Mouse (Mus musculus) regulatory T cell (primary cell): ENCODE results near the gene Tmem129.

Experiments
- in situ Hi-C: fragments of 300-600 bp; cut with MboI, MseI; formaldehyde crosslinking; loops from one replicate; pipeline ENCODE4 v1.15.1; 2025; ENCODE audit warnings: high pct_unique_total_duplicates

Gene Tmem129

DNA sequence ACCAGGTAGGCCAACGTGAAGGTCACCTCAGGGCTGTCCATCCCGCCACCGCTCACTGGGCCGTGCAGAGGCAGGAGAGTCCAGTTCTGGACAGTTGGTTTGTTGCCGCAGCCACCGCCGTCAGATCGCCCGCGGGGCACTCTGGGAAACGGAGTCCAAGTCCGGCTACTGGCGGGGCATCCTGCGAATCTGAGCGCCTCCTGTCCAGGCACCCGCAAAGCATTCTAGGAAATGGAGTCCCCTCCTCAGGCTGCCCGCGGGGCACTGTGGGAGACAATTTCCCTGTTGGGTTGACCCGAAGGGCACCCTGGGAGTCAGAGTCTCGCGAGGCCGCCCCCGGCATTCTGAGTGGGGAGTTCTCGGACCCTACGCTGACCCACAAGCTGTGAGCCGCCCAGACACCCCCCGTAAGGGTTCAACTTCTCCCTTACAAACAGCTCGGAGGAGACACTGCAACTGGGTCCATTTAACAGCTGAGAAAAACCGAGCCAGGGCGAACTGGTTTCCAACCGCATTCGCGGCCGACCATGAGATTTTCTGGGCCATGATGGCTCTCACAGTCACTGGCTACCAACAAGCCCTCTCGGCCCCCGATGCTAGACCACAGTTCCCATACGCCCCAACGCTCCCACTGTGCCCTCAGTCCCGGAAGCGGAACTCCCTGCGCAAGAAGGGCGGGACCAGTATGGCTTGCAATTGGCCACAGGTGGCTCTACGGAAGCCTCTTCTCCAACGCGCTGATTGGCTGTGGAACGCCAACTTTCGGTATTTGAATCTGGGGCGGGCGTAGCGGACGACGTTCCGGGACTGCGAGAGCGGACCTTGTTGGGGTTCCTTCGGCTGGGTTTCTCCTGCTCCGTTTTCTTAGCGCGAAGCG, at the start of gene Tmem129, which contains the start of gene Tacc3:
TSS of gene Tmem129 (minus strand) at position 630 of the 877 bp plus-strand sequence.
TSS of gene Tacc3 (plus strand) at position 342 of the 877 bp plus-strand sequence.
- in situ Hi-C loops, result loop anchor here (5.0 kb wide), 1 partner anchor 36 kb away; no protein-coding TSS in a partner anchor

DNA sequence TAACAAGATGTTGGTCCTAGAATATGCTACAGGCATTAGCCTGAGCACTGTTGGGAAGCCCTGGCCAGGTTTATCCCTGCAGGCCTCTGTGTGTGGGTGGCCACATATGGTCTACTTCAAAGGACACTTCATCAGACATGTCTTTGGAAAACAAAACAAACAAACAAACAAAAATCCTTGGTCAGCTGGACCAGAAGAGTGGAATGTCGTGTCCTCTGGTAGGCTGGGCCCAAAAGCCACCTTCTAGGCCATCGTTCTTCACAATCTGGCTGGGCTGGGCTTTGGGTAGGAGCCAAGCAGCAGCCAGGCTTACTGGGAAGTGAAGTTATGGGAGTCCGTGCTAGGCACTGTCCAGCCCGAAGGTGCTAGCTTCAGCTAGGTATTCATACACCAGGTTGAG, 48.9 kb upstream of the Tmem129 start:
- in situ Hi-C loops, result no loop called here

DNA sequence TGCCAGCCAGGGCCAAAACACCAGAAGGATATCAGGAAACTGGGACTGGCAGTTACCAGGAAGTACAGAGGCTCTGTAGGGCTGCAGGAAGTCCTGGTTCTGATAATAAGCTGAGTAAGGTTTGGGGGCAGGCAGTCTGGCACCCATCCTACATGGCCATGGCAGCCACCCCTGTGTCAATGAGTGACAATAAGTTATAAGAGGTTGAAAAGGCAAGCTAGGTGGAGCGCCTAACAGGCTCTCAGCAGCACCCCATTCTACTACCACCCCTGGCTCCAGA, 48.1 kb upstream of the Tmem129 start:
- in situ Hi-C loops, result no loop called here

DNA sequence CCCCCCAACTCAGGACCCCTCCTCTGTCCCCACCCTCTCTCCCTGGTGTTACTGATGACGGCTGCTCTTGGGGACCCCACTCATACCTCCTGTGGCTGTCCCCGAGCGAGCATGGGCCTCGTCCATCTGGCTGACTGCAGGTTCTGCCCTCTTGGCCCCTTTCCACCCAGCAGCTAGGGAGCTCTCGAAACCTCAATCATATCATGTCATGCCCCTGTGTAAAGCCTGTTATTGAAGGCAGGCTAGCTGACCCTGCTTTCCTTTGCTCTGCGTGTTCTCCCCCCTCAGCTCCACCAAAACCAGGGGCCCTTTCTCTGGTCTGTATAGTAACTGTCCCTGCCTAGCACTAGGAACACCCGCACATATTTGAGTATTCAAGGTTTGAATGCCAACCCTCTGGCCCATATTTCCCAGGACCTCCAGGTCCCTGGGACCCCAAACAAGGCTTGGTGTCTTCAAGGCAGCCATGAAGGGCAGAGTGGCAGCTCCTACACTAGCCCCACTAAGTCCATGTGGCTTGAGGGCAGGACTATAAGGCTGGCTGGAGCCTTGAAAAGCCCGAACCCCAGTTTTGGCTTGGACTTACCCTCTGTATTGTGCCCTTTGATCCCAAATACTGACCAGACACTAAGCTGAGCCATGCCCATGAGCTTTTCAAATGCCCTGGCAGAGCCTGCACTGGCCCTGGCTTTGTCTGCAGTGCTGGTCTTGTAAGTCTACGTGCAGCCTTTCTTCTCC, 47.6 kb upstream of the Tmem129 start:
- in situ Hi-C loops, result no loop called here

DNA sequence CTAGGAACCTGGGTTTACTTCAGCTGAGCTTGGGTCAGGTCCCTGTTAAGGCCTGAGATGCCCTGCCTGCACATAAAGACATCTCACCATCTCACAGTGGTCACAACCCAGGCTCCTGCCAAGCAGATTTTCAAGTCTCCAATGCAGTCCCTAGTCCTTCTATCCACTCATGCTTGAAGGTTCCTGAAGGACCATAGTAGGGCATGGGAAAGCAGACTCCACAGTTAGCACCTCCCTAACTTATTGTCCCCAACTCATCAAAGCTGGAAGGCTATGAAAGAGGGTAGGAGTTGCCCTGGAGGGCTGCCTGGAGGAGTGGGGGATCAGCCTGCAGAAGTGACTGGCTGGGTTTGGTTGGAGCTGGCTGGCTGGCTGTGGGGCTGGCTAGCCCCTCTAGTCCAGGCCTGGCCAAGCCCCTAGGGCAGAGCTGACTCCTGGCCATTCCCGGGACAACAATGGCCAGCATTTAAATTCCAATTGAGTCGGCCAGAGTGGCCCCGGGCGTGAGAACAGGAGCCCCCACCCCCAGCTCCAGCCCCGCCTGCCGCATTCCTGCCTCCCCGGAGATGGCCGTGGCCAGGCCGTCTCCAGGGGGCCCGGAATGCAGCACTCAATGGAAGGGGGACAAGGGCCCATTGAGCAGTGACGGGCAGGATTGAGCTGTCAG, 46.9 kb upstream of the Tmem129 start:
- in situ Hi-C loops, result no loop called here

DNA sequence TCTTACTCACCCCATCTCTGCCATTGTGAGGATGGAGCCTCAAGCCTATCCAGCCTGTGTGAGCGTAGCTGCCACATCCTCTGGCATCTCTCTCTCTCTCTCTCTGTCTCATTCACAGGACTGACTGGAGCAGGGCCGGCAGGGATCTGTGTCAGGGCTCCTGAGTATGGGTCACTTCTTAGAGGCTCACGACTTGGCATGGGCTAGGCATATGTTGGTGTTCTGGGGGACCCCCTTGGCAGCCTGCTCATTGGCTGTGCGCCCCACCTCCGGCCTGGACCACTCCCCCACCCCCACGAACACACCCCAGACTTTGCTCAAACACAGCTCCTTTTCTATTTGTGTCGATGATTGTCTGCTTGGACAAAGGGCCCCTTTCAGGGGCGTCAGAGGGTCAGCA, 45.8 kb upstream of the Tmem129 start:
- in situ Hi-C loops, result no loop called here

DNA sequence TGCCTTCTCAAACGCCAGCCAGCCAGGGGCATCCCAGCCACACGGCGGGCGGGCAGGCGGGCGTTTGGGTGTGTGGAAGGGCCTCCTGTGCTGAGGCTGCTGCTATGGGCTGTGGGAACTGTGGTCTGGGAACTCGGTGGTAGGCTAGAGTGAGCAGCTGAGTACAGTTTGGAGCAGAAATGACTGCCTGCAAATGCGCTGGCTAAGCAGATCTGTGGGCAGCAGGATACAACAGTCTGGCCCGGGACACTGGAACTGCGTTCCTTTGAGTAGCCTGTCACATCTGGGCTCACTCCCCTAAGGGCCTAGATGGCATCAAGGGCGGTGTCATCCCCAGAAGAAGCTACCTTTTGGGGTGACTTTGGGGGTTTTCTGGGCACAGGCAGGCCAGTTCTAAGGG, 43.6 kb upstream of the Tmem129 start:
- in situ Hi-C loops, result no loop called here

DNA sequence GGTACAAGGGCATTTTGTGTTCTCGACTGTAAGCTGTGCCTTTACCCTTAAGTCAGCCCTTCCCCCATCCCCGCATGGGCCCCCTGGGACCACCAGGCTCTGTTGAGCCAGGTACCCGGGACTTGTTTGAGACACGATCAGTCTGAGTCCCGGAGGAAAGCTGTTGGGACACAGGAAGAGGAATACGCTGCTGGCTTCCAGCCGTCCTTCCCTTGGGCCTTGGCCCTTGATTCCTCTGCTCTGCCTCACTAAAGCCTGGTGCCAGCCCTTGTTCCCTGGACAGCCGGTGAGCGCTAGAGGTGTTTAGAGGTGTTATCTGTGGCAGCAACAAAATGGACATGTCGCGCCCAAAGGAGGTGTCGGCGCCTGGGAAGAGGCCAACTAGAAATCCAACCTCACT, 41.8 kb upstream of the Tmem129 start:
- in situ Hi-C loops, result no loop called here

DNA sequence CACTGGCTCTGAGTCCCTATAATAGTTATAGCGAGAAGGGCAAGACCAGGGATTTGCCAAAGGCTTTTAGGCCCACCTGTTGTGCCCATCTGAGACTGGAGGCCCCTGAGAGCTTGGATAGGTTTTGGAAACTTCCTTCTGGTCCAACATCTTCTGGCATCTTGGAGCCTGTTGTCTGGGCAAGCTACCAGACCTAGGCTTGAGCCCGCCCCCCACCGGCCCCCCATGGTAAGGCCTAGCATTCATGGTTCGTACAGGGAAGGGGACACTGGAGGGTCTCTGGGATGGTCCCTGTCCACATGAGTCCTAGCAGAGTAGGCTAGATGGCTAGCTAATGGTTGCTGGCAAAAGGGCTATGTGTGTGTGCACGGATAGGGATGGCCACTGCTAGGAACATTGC, 40.5 kb upstream of the Tmem129 start:
- in situ Hi-C loops, result no loop called here

DNA sequence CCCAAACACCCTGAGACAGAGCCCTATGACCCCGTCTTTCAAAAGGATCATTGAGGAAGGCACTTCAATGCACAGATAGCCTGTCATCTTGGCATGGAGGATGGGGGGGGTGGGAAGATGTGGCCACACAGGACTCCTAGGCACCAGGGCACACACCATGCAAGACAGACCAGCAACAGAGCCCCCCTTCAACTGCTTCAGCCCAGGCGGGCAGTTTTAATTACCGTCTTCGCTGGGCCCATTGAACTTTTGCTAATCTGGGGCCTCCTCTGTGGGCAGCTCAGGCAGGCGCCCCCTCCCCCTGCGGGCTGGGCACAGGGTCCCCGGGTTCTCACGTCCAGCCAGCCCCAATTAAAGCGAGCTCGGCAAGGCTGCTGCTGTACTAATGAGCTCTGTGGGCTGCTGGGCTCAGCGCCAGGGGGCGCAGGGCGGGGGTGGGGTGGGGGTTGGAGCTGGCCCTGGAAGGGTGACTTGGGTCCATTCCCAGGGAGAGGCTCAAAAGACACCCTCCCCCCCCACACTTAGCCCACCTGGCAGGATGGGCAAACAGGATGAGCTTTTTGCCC, 39.8 kb upstream of the Tmem129 start:
- in situ Hi-C loops, result no loop called here

DNA sequence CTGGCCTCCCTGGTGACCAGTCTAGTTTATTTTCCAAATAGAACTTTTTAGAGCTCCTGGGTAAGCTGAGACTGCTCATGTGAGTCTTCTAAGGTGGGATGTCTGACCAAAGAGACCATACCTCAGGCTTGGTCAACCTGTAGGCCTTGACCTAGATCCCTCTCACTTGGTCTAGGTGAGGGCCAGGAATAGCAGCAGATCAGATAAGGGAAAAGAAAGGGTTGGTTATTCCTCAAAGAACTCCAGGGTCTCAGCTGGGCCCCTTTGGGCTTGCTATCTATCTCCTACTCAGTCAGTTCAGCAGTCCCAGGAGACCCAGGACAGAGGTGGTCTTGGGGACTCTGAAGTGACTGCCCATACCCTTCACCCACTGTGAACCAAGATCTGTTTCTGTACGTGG, 39.3 kb upstream of the Tmem129 start:
- in situ Hi-C loops, result no loop called here

DNA sequence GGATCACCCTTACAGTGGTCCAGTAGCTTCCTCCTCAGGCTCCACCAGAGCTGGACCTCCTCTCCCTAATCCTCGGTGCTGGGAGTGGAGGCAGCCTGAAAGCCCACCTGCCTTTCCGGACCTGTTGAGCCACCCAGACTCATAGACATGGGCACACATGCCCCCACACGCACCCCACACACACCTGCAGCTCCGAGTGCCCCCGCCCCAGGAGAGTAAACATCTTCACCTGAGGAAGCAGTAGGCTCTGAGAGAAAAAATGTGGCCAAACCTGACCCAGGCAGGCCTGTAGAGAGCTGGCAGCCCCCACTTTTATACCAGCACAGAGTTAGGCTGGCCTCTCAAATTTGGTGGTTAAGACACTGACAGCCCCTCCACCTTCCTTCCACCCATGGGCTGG, 38.2 kb upstream of the Tmem129 start:
- in situ Hi-C loops, result no loop called here

DNA sequence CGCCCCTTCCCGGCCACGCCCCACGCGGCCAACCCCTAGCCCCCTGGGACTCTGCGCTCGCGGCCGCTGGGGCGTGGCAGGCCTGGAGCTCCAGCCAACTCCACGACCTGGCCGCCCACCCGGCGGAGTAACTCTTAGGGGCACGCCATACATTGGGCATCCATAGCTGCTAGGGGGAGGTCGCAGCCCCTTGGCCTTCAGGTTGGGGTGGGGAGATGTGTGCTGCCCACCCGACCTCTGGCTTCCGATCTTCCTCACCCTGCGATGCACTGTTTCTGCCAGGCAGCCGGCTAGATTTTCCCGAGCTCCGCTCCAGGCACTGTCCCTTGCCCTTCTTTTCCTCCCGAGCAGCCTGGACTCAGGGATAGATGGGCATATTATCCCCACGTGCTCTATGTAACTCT, 37.5 kb upstream of the Tmem129 start:
- in situ Hi-C loops, result no loop called here

DNA sequence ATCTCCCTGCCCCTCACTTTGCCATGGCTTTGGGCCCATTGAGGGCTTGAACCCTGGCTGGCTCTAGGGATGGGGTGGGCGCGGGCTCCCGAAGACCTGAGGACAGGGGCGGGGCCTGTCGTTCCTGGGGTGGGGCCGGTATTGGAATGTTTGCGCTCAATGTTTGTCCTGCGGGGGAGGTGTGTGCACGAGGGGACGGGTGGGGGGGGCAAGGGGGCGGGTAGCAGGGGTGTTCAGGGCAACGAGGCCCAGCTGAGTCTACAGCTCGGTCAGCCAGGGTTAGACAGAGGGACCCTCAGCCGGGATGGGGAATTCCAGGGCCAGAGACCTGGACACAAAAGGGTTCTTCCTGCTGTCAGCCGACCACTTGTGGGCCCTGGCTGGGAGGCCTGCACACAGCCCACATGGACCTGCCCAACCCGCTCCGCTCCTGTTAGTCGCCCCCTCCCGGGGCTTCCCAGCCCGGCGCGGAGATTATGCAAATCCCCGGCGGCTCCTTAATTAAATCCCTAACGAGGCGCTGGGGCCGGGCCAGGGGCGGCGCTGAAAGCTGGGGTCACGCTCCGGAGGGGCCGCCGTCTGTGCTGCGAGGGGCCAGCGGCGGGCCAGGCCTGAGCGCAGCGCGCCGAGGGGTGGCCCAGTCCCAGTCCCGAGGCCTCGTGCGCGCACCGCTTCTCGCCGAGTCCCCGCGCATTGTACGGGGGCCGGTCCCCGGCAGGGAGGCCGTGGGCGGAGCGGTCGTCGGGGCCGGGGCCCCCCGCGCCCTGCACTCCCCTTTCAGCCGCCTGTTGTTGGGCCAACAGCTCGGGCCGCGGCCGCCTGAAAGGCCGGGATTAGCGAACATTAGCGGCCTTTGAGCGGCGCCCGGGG, 36.9 kb upstream of the Tmem129 start:
- in situ Hi-C loops, result no loop called here

DNA sequence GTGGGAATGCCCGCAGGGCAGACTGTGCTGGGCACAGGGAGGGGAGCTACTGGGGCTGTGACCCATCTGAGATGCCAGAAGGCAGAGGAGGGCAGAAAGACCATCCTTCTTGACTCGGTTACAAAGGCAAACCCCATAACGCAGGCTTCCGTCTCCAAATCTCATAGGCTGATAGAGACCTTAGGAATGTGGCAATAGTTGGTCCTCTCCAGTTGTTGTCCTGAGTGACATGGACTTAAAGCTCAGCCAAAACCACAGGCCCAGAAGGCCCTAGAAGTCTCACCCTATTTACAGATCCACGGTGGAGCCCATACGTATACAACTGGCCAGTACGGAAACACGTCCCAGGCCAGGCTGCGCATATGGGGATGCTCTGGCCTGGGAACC, 36.2 kb upstream of the Tmem129 start:
- in situ Hi-C loops, result no loop called here

DNA sequence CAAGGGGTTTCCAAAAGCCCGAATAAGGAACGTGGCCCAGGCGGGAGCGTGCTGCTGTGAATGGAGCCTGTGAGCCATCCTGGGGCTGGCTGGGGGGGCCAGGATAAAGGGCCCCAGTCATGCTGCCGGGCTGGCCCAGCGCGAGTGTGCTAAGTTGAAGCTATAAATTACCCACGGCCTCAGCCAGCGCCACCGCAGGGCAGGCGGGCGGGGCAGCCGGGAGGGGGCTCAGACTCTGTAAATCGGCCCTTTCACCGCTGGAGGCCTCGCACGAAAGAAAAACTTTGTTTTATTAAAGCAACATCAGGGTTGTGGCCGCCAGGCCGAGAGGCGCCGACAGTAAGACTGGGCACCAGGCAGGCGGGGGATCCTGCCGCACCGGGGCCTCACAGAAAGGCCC, 34.2 kb upstream of the Tmem129 start:
- in situ Hi-C loops, result no loop called here

DNA sequence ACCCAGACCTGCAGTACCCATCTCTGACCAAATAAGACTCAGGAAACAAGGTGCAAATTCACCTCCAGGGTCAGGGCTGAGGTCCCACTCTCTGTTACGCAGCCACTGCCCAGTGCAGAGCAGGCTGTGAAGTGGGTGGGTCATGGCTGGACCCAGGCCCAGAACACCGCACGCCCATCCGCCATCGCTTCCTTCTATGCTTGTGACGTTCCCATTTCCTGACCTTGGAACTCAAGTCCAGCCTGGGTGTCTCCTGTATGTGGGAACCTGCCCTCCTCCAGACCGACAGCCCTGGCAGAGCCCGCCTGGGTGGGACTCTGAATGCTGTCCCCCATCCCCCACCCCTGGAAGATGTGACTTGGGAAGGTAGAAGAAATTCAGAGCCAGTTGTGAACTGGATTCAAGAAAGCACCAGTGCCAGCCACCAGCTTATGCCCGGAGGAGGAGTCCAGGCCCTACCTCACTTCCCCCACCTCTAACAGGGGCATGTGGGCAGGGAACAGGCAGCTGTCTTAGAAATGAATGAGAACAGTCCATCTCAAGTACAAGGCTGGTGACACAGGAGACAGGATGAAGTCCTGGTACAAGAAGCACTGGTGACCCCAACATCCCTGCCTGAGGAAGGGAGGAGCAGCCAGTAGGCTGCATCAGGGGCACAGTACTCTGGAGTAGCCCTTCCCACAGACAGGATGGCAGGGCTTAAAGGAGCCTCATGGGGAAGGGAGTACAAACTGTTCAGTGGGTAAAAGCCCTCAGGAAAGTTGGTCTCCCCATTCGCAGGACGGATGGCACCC, 31.8 kb upstream of the Tmem129 start:
- in situ Hi-C loops, result loop anchor here (5.0 kb wide), 1 partner anchor 42 kb away; no protein-coding TSS in a partner anchor

DNA sequence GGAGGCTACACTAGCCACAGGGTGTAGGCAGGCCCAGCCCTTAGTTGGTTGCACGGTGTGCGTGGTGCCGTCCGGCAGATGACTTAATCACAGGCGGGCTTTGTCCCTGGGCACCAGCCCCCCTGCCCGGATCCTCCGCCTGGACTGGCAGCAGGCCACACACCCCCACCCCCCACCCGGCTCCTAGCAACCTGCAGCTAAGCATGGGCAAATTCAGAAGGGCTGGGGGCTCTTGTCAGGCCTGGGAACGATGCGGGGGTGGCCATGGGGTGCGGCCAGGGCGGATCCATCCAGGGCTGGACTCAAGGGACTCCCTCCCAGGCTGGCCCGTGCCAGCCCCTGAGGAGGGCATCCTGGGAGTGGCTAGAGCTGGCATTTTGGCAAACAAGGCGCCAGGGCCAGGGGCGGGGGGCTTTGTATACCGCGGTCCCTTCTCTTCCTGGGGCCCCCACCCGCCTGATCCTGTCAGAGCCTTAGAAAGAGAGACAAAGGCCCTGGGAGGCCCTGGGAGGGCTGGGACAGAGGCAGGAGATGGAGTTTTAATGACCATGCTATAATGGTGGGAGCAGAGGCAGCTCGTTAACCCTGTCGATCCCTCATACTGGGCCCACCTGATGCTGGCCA, 31.1 kb upstream of the Tmem129 start:
- in situ Hi-C loops, result loop anchor here (5.0 kb wide), 1 partner anchor 43 kb away; no protein-coding TSS in a partner anchor

DNA sequence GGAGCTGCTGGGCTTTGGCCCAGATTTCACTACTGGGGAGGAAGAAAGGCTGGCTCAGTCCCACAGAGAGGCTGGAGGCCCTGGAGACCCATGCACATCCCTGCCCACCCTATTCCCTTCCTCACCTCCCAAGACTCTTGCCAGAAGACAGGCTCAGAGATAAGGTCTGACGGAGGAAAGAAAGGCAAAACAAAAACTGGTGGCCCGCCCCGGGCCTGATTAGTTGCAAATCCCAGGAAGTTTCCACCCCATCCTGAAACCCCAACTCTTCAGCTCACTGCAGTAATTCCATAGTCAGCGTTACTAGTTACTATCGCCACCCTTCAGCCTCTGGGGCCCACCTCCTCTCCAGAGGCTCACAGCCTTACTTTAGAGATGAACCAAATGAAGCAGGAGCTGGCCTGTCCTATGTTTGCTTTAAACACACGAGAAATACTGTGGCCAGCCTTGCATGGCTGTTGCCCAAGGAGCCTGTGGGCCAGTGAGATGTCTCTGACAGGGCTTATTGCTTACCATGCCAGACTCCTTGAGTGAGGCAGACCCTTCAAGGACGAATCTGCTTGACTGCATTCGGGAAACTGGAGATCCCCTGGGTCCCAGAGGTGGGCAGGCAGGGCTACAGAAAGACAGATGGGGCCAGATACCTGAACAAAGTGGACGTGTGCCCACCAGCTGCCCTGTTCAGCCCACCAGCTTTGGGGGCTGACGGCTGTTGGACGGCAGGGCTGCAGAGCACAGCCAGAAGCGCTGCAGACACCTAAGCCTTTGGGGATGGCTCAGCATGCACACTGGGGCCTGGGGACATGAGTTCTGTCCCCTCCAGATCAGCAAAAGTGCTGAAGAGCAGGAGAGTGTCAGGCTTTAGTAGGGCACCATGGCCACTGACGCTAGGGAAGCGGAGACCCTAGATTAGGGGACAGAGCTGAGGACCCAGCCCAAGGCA, 30.3 kb upstream of the Tmem129 start:
- in situ Hi-C loops, result loop anchor here (5.0 kb wide), 1 partner anchor 44 kb away; no protein-coding TSS in a partner anchor
